Mouse (Mus musculus) erythroblast, embryonic 14.5 days (primary cell): ENCODE measurements around the gene Ube2t.

Source experiments
- GATA1 ChIP-seq: IDR thresholded peaks from 2 replicates; pipeline ENCODE4 v1.6.1; 2012; ENCODE audit warnings: low read length, inconsistent platforms, mixed read lengths
- TAL1 ChIP-seq: IDR thresholded peaks from 3 replicates; pipeline ENCODE4 v1.6.1; 2012; ENCODE audit warnings: low read length, inconsistent platforms, mixed read lengths

GRCm38 (mm10) chr1:134998231-134998630 lies 35.9 kb downstream of the Ube2t start:
- TF ChIP-seq GATA1 (no peak), TAL1 (no peak)
